Mouse (Mus musculus) forebrain, embryonic 11.5 days (tissue): ENCODE data around the gene Ttll11. TPM values are rescaled to one million over a fixed set of nuclear protein-coding genes. Genes with fewer than 3 reads are reported as not detected.

Experiments used
- ATAC-seq: fragments of 200-750 bp; cut with Nextera tagmentation; replicated peaks from 2 replicates; pipeline ENCODE4 v1.8.0; 2017; ENCODE audit warnings: moderate TSS enrichment; ENCODE audit not compliant: low FRiP score
- DNase-seq: peaks from one replicate; pipeline ENCODE4 v3.0.0-alpha.2; 2017; ENCODE audit warnings: low spot score
- H3K27ac ChIP-seq: fragments of 300-500 bp; sonication (generic); 2 replicates; pipeline ENCODE4 v1.5.1; 2014; ENCODE audit warnings: low read depth, low read length
- H3K27me3 ChIP-seq: fragments of 300-500 bp; sonication (generic); 2 replicates; pipeline ENCODE4 v1.6.1; 2014; ENCODE audit warnings: mild to moderate bottlenecking, low read length, mixed read lengths; ENCODE audit not compliant: control insufficient read depth, insufficient read depth
- H3K36me3 ChIP-seq: fragments of 300-500 bp; sonication (generic); 2 replicates; pipeline ENCODE4 v1.6.1; 2014; ENCODE audit warnings: mild to moderate bottlenecking, low read length, moderate library complexity, mixed read lengths; ENCODE audit not compliant: control insufficient read depth, insufficient read depth
- H3K4me1 ChIP-seq: fragments of 300-500 bp; sonication (generic); replicated peaks from 2 replicates; pipeline ENCODE4 v1.6.1; 2014; ENCODE audit warnings: low read length, mixed read lengths; ENCODE audit not compliant: control insufficient read depth, insufficient read depth
- H3K4me2 ChIP-seq: fragments of 300-500 bp; sonication (generic); 2 replicates; pipeline ENCODE4 v1.6.1; 2014; ENCODE audit warnings: low read depth, mild to moderate bottlenecking, low read length, moderate library complexity, mixed read lengths; ENCODE audit not compliant: severe bottlenecking
- H3K4me3 ChIP-seq: fragments of 300-500 bp; sonication (generic); 2 replicates; pipeline ENCODE4 v1.5.1; 2014; ENCODE audit warnings: low read depth, low read length
- H3K9ac ChIP-seq: fragments of 300-500 bp; sonication (generic); 2 replicates; pipeline ENCODE4 v1.6.1; 2014; ENCODE audit warnings: low read length
- H3K9me3 ChIP-seq: fragments of 300-500 bp; sonication (generic); 2 replicates; pipeline ENCODE4 v1.6.1; 2016; ENCODE audit warnings: low read length, mixed read lengths; ENCODE audit not compliant: control insufficient read depth
- WGBS: fragments of 180-500 bp; shearing (Covaris S2); extraction: QIAGEN DNeasy Blood & Tissue Kit; methylation state at CpG from one replicate; pipeline ENCODE4 v1.1.7; 2014; 5-methylcytosine and 5-hydroxymethylcytosine counted together
- polyA plus RNA-seq: library from polyadenylated mRNA; unstranded; fragments of >200 nt; fragmentation: Nextera tagmentation; extraction: Ambion mirVana; gene quantifications from 2 replicates; pipeline ENCODE4 v1.2.1, GENCODE M21; 2014

Ttll11 gene
- polyA plus RNA-seq, 1 experiment from 2014 or later, result 2.3 TPM

DNA sequence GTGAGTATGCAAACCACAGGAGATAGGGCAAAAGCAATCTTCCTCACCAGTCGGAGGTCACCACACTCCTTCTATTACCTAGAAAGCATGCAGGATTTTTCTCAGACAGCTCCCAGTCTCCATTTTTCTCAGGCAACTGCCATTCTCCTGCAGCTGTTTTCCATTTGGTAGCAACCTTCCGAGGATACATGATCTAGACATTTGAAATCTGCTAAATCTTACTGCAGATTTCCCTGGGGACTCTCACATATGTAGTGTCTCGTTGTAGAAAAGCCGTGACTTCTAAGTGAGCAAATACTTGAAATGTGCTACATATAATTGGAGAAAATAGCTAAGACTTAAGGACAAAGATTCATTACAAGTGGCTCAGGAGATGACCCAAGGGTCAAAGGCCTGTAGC is 151.8 kb downstream of the Ttll11 start:
- H3K9ac ChIP-seq, result no peak overlapping the region
- 68% methylated on average over 4 of the region's 4 CpGs for WGBS
- no peaks in the 10 kb centered on the region for H3K9me3 ChIP-seq
- DNase-seq (no peak), ATAC-seq (no peak)
- no peaks in the 10 kb centered on the region for H3K27me3 ChIP-seq
- no peak overlapping the region for H3K4me2 ChIP-seq
- H3K27ac ChIP-seq, result no peak overlapping the region
- H3K4me3 ChIP-seq, result no peak overlapping the region
- no peaks in the 10 kb centered on the region for H3K36me3 ChIP-seq
- no peaks in the 10 kb centered on the region for H3K4me1 ChIP-seq

DNA sequence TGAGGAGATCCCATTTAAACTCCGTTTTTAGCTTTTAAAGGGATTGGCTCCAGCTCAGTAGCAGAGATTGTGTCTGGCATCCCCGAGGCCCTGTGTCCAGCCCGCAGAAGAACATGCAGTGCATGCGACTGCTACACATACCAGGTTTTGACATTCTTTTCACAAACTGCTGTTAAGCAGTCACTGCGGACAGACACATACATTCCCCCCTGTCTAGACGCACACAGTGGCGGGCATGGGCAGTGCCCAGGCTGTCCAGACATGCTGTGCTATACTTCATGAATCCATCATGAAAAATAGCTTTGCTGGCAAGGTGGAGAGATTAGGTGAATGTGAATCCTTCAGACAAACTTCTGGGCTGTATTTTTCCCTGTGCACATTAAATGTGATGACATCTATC is 154.6 kb downstream of the Ttll11 start:
- no peak for ATAC-seq
- H3K4me2 ChIP-seq, result no peak overlapping the region
- H3K9ac ChIP-seq, result no peak overlapping the region
- 78% methylated on average over 7 of the region's 7 CpGs for WGBS
- no peaks in the 10 kb centered on the region for H3K36me3 ChIP-seq
- H3K27me3 ChIP-seq, result no peaks in the 10 kb centered on the region
- no peak for DNase-seq
- H3K27ac ChIP-seq, result no peak overlapping the region
- H3K4me3 ChIP-seq, result no peak overlapping the region
- no peaks in the 10 kb centered on the region for H3K4me1 ChIP-seq
- H3K9me3 ChIP-seq, result no peaks in the 10 kb centered on the region

DNA sequence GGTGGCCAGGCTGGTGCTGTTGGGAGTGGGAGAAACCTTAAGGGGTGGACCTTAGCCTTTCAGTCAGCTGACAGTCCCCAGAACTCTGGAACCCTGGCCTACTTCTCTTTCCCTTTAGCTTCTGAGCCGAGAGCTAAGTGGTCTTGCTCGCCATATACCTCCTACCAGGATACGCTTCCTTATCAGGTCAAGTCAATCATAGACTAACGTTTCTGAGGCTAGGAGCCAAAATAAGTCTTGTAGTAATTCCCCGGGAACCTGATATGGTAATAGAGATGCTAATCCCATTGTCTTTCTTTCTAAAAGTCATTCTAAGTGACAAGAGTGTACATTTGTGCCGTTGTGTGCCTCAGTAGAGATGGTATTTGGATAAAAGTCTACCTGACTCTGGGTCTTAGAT is 156.1 kb downstream of the Ttll11 start:
- ATAC-seq (no peak), DNase-seq (no peak)
- Histone ChIP-seq H3K27ac (no peak overlapping the region), H3K4me2 (no peak overlapping the region), H3K36me3 (no peaks in the 10 kb centered on the region), H3K9ac (no peak overlapping the region), H3K4me3 (no peak overlapping the region), H3K27me3 (no peaks in the 10 kb centered on the region), H3K9me3 (no peaks in the 10 kb centered on the region), H3K4me1 (no peaks in the 10 kb centered on the region)
- 86% methylated on average over 6 of the region's 6 CpGs for WGBS

DNA sequence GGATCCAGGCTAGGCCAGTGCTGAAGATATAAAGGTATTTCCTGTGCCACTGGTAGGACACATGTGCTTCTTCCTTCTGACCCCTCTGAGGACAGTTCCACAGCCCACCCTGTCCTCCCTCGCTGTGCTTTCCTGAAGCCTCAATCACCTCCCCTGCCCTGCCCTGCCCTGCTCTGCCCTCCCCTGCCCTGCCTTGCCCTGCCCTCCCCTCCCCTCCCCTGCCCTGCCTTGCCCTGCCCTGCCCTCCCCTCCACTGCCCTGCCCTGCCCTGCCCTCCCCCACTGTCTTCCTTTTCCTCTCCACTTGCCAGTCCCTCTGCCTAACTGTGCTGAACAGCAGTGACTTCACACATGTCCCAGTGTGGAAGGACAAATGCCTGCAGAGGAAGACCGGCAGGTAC is 160.8 kb downstream of the Ttll11 start:
- ATAC-seq, result no peak
- Histone ChIP-seq H3K27ac (no peak overlapping the region), H3K36me3 (no peaks in the 10 kb centered on the region)

GRCm38 (mm10) chr2:35816056-35816661 is 163.6 kb downstream of the Ttll11 start:
- Histone ChIP-seq H3K4me2 (no peak overlapping the region), H3K4me3 (no peak overlapping the region), H3K4me1 (no peaks in the 10 kb centered on the region), H3K9me3 (no peaks in the 10 kb centered on the region), H3K9ac (no peak overlapping the region), H3K36me3 (no peaks in the 10 kb centered on the region), H3K27ac (no peak overlapping the region), H3K27me3 (no peaks in the 10 kb centered on the region)
- ATAC-seq, result no peak
- WGBS, result 83% methylated on average over 5 of the region's 5 CpGs
- no peak for DNase-seq

More for the DNA sequence above, 160.8 kb downstream of the Ttll11 start:
- H3K9me3 ChIP-seq, result no peaks in the 10 kb centered on the region
- no peak for DNase-seq
- H3K4me3 ChIP-seq, result no peak overlapping the region
- 75% methylated on average over 2 of the region's 2 CpGs for WGBS
- no peaks in the 10 kb centered on the region for H3K27me3 ChIP-seq
- H3K4me2 ChIP-seq, result no peak overlapping the region
- no peaks in the 10 kb centered on the region for H3K4me1 ChIP-seq
- H3K9ac ChIP-seq, result no peak overlapping the region

DNA sequence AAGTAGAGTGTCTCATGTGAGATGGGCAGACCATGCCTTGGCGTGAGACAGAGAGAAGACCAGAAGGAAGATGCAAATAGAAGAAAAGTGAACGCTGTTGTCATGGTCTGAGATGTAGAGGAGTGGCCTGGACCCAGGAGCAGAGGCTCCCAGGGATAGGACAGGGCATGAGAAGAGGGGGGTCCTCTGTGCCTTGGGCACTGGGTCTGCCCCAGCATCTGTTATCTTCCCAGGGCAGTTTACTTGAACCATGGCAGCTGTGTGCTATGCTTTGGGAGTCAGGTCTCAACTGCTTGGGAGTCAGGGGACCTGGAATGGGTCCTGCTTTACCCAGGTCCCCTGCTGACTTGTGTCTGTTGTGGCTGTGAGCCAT is 167.2 kb downstream of the Ttll11 start:
- H3K4me2 ChIP-seq, result no peak overlapping the region
- ATAC-seq (no peak), DNase-seq (no peak)
- no peaks in the 10 kb centered on the region for H3K9me3 ChIP-seq
- H3K36me3 ChIP-seq, result no peaks in the 10 kb centered on the region
- H3K27me3 ChIP-seq, result no peaks in the 10 kb centered on the region
- H3K4me3 ChIP-seq, result no peak overlapping the region
- no peaks in the 10 kb centered on the region for H3K4me1 ChIP-seq
- H3K27ac ChIP-seq, result no peak overlapping the region
- WGBS, result 85% methylated on average over 2 of the region's 2 CpGs
- no peak overlapping the region for H3K9ac ChIP-seq

DNA sequence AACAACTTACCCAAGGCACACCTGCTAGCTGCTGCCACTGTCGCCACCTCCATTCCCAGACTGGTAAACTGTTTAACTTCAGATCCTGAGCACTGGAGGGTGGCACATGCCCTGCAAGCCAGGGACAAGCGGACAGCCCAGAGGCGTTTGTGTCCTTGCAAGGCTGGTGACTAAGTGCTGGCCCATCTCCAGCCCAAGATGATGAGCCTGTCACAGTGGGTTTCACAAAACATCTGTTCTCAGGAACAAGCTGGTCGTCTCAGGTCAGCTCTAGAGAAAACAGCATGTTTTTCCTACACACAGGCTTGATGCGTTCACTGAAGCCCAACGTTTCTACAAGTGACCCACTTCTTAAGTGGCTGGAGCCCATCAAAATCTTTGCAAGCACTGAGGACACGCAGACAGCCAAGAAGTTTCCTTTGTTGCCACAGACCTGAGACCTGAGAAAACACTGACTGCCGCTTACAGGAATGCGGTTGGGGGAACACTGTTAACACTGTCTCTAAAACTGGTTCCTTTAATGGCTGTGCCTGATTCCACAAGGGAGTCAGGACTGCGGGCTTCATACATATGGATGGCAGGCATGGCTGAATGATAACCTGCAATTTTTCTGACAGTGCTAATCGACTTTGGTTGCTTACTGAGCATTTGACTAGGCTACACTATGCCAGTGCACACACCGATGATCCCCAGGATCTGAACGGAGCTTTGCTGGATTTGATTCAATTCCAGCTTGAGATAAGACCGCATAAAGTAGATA is 167.7 kb downstream of the Ttll11 start:
- H3K27me3 ChIP-seq, result no peaks in the 10 kb centered on the region
- WGBS, result 84% methylated on average over 14 of the region's 14 CpGs
- H3K9me3 ChIP-seq, result no peaks in the 10 kb centered on the region
- no peak overlapping the region for H3K4me3 ChIP-seq
- H3K36me3 ChIP-seq, result no peaks in the 10 kb centered on the region
- H3K4me2 ChIP-seq, result no peak overlapping the region
- no peak overlapping the region for H3K27ac ChIP-seq
- DNase-seq, result no peak
- H3K9ac ChIP-seq, result no peak overlapping the region
- no peaks in the 10 kb centered on the region for H3K4me1 ChIP-seq
- ATAC-seq, result no peak

DNA sequence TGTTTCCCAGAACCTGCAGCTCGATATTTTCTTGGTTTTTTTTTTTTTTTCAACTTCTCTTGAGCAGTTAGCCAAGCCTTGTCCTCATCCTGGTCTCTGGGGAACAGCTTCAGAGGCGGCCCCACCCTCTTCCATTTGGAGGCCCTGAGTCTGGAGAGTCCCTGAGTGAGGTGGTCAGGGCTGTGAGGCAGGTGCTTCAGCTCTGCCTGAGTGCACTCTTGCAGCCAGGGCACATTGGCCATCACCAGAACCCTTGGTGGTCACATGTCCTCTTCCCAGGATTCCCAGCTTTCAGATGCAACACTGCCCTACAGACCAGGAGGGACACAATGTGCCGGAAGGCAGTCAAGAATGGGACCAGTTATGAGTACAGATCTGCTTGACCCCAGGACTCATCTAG is 169.7 kb downstream of the Ttll11 start:
- Histone ChIP-seq H3K27me3 (no peaks in the 10 kb centered on the region), H3K9ac (no peak overlapping the region), H3K4me2 (no peak overlapping the region), H3K27ac (no peak overlapping the region), H3K9me3 (no peaks in the 10 kb centered on the region), H3K4me1 (0 out of 2 replicates have a peak, but pooled peaks cover 2% of the 10 kb centered on the region), H3K36me3 (no peaks in the 10 kb centered on the region), H3K4me3 (no peak overlapping the region)
- WGBS, result 83% methylated on average over 3 of the region's 3 CpGs
- ATAC-seq, result no peak
- DNase-seq, result no peak

DNA sequence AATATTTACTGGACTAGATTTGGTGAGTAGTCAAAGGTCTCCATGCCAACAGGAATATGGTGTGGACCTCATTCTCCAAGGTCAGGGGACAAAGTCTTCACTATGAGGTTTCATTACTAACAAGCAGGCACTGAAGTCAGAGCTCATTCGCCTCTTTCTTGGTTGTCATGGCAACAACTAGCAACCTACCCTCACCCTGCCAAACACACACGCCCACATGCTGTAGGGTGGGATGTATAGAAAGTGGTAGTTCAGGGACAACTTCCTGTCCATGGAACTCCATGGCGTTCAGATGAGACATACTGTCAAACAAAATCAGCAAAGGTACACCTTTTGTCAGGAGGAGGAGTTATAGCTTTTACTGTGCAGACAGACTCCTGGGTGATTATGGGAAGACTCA is 170.6 kb downstream of the Ttll11 start:
- 0 out of 2 replicates have a peak, but pooled peaks cover 2% of the 10 kb centered on the region for H3K4me1 ChIP-seq
- H3K4me3 ChIP-seq, result no peak overlapping the region
- WGBS, result 33% methylated on average over 3 of the region's 3 CpGs
- no peaks in the 10 kb centered on the region for H3K9me3 ChIP-seq
- no peak for ATAC-seq
- H3K27ac ChIP-seq, result no peak overlapping the region
- H3K36me3 ChIP-seq, result no peaks in the 10 kb centered on the region
- no peak overlapping the region for H3K9ac ChIP-seq
- no peak for DNase-seq
- H3K4me2 ChIP-seq, result no peak overlapping the region
- no peaks in the 10 kb centered on the region for H3K27me3 ChIP-seq
